Mouse (Mus musculus) intestine, embryonic 14.5 days (tissue): ENCODE measurements around the gene Prim2. TPM values are rescaled to one million over a fixed set of nuclear protein-coding genes. Genes with fewer than 3 reads are reported as not detected.
"Not testable (repeated sequence)": the region's sequence is repeated elsewhere in the genome, so short reads cannot be mapped to it uniquely, and the experiment has no call there.

Experiments used
- ATAC-seq: fragments of 200-750 bp; cut with Nextera tagmentation; replicated peaks from 2 replicates; pipeline ENCODE4 v1.8.0; 2017; ENCODE audit warnings: low read depth, moderate number of reproducible peaks, moderate TSS enrichment, moderate library complexity; ENCODE audit not compliant: low FRiP score, low TSS enrichment
- DNase-seq: peaks from one replicate; pipeline ENCODE4 v3.0.0-alpha.2; 2018; ENCODE audit warnings: low spot score
- H3K27ac ChIP-seq: fragments of 300-500 bp; sonication (generic); 2 replicates; pipeline ENCODE4 v1.5.1; 2014; ENCODE audit warnings: low read depth, mild to moderate bottlenecking, control low read depth
- H3K27me3 ChIP-seq: fragments of 300-500 bp; sonication (generic); replicated peaks from 2 replicates; pipeline ENCODE4 v1.6.1; 2014; ENCODE audit warnings: low read length, control low read depth; ENCODE audit not compliant: control insufficient read depth, insufficient read depth
- H3K36me3 ChIP-seq: fragments of 300-500 bp; sonication (generic); 2 replicates; pipeline ENCODE4 v1.6.1; 2014; ENCODE audit warnings: low read length, control low read depth; ENCODE audit not compliant: control insufficient read depth, insufficient read depth
- H3K4me1 ChIP-seq: fragments of 300-500 bp; sonication (generic); replicated peaks from 2 replicates; pipeline ENCODE4 v1.6.1; 2014; ENCODE audit warnings: low read length, control low read depth, mixed read lengths; ENCODE audit not compliant: control insufficient read depth, insufficient read depth
- H3K4me2 ChIP-seq: fragments of 300-500 bp; sonication (generic); 2 replicates; pipeline ENCODE4 v1.6.1; 2014; ENCODE audit warnings: low read length
- H3K4me3 ChIP-seq: fragments of 300-500 bp; sonication (generic); 2 replicates; pipeline ENCODE4 v1.5.1; 2014; ENCODE audit warnings: low read depth, low read length, control low read depth, mixed read lengths
- H3K9ac ChIP-seq: fragments of 300-500 bp; sonication (generic); 2 replicates; pipeline ENCODE4 v1.6.1; 2014; ENCODE audit warnings: mild to moderate bottlenecking, low read length
- H3K9me3 ChIP-seq: fragments of 300-500 bp; sonication (generic); 2 replicates; pipeline ENCODE4 v1.6.1; 2016; ENCODE audit warnings: low read length, control low read depth; ENCODE audit not compliant: control insufficient read depth
- WGBS: fragments of 180-500 bp; shearing (Covaris S2); extraction: QIAGEN DNeasy Blood & Tissue Kit; methylation state at CpG from one replicate; pipeline ENCODE4 v1.1.7; 2014; 5-methylcytosine and 5-hydroxymethylcytosine counted together
- polyA plus RNA-seq: library from polyadenylated mRNA; unstranded; fragments of >200 nt; fragmentation: Nextera tagmentation; extraction: Ambion mirVana; gene quantifications from 2 replicates; pipeline ENCODE4 v1.2.1, GENCODE M21; 2014

Prim2 gene
- polyA plus RNA-seq, 1 experiment from 2014 or later: 35.2 TPM

- H3K9ac ChIP-seq, H3K9me3 ChIP-seq, H3K27me3 ChIP-seq, DNase-seq, H3K4me3 ChIP-seq, H3K4me2 ChIP-seq, H3K4me1 ChIP-seq, ATAC-seq, H3K27ac ChIP-seq: not testable (repeated sequence)
- H3K36me3 ChIP-seq: peaks cover 33% of the 10 kb centered on the region
- WGBS: 92% methylated on average over 1 of the region's 1 CpGs
Measured at GRCm38 (mm10) chr1:33631002-33631618, 38.5 kb downstream of the Prim2 start.

- Histone ChIP-seq H3K4me2 (no peak overlapping the region), H3K27ac (no peak overlapping the region), H3K27me3 (no peaks in the 10 kb centered on the region), H3K9me3 (no peaks in the 10 kb centered on the region), H3K4me3 (no peak overlapping the region), H3K9ac (no peak overlapping the region), H3K36me3 (peaks cover 33% of the 10 kb centered on the region), H3K4me1 (no peaks in the 10 kb centered on the region)
- DNase-seq (no peak), ATAC-seq (no peak)
- WGBS: 71% methylated on average over 6 of the region's 6 CpGs
Measured at GRCm38 (mm10) chr1:33627803-33628202, 41.8 kb downstream of the Prim2 start.

GRCm38 (mm10) chr1:33627070-33627469 lies 42.5 kb downstream of the Prim2 start:
- DNase-seq (no peak), ATAC-seq (no peak)
- Histone ChIP-seq H3K27ac (no peak overlapping the region), H3K9ac (no peak overlapping the region), H3K36me3 (peaks cover 33% of the 10 kb centered on the region), H3K9me3 (no peaks in the 10 kb centered on the region), H3K4me3 (no peak overlapping the region), H3K4me2 (no peak overlapping the region), H3K27me3 (no peaks in the 10 kb centered on the region), H3K4me1 (no peaks in the 10 kb centered on the region)
- 96% methylated on average over 2 of the region's 2 CpGs for WGBS

GRCm38 (mm10) chr1:33624900-33625299 lies 44.7 kb downstream of the Prim2 start:
- Histone ChIP-seq H3K27ac (no peak overlapping the region), H3K4me2 (no peak overlapping the region), H3K27me3 (no peaks in the 10 kb centered on the region), H3K9me3 (no peaks in the 10 kb centered on the region), H3K4me3 (no peak overlapping the region), H3K36me3 (peaks cover 28% of the 10 kb centered on the region), H3K9ac (no peak overlapping the region), H3K4me1 (no peaks in the 10 kb centered on the region)
- DNase-seq (no peak), ATAC-seq (no peak)
- 93% methylated on average over 6 of the region's 6 CpGs for WGBS

- ATAC-seq: no peak
- WGBS: 86% methylated on average over 4 of the region's 4 CpGs
- H3K27ac ChIP-seq: no peak overlapping the region
Measured at GRCm38 (mm10) chr1:33624441-33624840, 45.2 kb downstream of the Prim2 start.

GRCm38 (mm10) chr1:33621791-33622190 lies 47.8 kb downstream of the Prim2 start:
- Histone ChIP-seq H3K9ac (no peak overlapping the region), H3K27ac (no peak overlapping the region), H3K27me3 (no peaks in the 10 kb centered on the region), H3K4me3 (no peak overlapping the region), H3K36me3 (peaks cover 6% of the 10 kb centered on the region; the same call in 1 of the 2 replicates), H3K4me1 (no peaks in the 10 kb centered on the region), H3K4me2 (no peak overlapping the region), H3K9me3 (no peaks in the 10 kb centered on the region)
- WGBS: 91% methylated on average over 10 of the region's 10 CpGs
- no peak for DNase-seq
- no peak for ATAC-seq

More at GRCm38 (mm10) chr1:33624441-33624840, 45.2 kb downstream of the Prim2 start:
- Histone ChIP-seq H3K9ac (no peak overlapping the region), H3K4me1 (no peaks in the 10 kb centered on the region), H3K27me3 (no peaks in the 10 kb centered on the region), H3K4me3 (no peak overlapping the region), H3K36me3 (peaks cover 24% of the 10 kb centered on the region), H3K9me3 (no peaks in the 10 kb centered on the region), H3K4me2 (no peak overlapping the region)
- no peak for DNase-seq

GRCm38 (mm10) chr1:33620091-33620788 lies 49.4 kb downstream of the Prim2 start:
- no peaks in the 10 kb centered on the region for H3K27me3 ChIP-seq
- H3K9me3 ChIP-seq: no peaks in the 10 kb centered on the region
- no peak overlapping the region for H3K27ac ChIP-seq
- H3K4me2 ChIP-seq: no peak overlapping the region
- DNase-seq (no peak), ATAC-seq (no peak)
- H3K9ac ChIP-seq: no peak overlapping the region
- 92% methylated on average over 9 of the region's 9 CpGs for WGBS
- no peaks in the 10 kb centered on the region for H3K4me1 ChIP-seq
- no peaks in the 10 kb centered on the region for H3K36me3 ChIP-seq
- no peak overlapping the region for H3K4me3 ChIP-seq

- not testable (repeated sequence) for H3K36me3 ChIP-seq, H3K4me2 ChIP-seq, DNase-seq, H3K9ac ChIP-seq, H3K9me3 ChIP-seq, H3K4me1 ChIP-seq, H3K4me3 ChIP-seq, H3K27me3 ChIP-seq, ATAC-seq, H3K27ac ChIP-seq
- WGBS: 88% methylated on average over 5 of the region's 6 CpGs
Measured at GRCm38 (mm10) chr1:33616642-33617041, 53.0 kb downstream of the Prim2 start.

- H3K27me3 ChIP-seq: no peaks in the 10 kb centered on the region
- ATAC-seq (no peak), DNase-seq (no peak)
- H3K4me1 ChIP-seq: no peaks in the 10 kb centered on the region
- H3K36me3 ChIP-seq: no peaks in the 10 kb centered on the region
- no peak overlapping the region for H3K9ac ChIP-seq
- H3K9me3 ChIP-seq: 0 out of 2 replicates have a peak, but pooled peaks cover 3% of the 10 kb centered on the region
- H3K27ac ChIP-seq: no peak overlapping the region
- WGBS: 72% methylated on average over 1 of the region's 1 CpGs
- no peak overlapping the region for H3K4me3 ChIP-seq
- H3K4me2 ChIP-seq: no peak overlapping the region
Measured at GRCm38 (mm10) chr1:33612100-33612499, 57.5 kb downstream of the Prim2 start.
